Mouse (Mus musculus): ENCODE measurements around the gene Casc1.

DNA sequence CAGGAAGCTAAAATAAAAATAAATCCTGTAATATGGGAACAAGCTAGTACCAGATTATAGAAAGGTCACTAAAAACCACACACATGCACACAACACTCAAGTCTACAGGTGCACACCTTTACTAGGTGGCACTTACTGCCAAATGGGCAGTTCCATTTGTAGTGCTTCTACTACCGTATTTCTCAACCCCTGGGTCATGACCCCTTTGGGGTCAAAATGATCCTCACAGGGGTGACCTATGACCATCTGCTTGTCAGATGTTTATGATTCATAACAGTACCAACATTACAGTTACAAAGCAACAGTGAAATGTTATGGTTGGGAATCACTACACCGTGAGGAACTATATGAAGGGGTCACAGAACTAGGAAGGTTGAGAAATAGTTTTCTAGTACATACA is 3.1 kb upstream of the Casc1 start:
- TF ChIP-seq CTCF (IDR thresholded peaks at IDR 0.05; ENCODE audit: borderline replicate concordance, extremely low read depth, insufficient read depth, insufficient read length) (no peak), POLR2A (IDR thresholded peaks at IDR 0.05; ENCODE audit: borderline replicate concordance, extremely low read depth, insufficient read depth, insufficient read length, poor library complexity, severe bottlenecking) (no peak)

All from brain, embryonic 14.5 days (tissue).